Mouse (Mus musculus) heart, embryonic 14.5 days (tissue): ENCODE measurements at regions not wholly inside any gene's neighbourhood (a gene's known extent, or its start where the extent isn't known, plus 50 kb on each side); places are given as distances from the start of the nearest gene placed in this dataset.

ENCODE experiments used
- ATAC-seq: fragments of 200-750 bp; cut with Nextera tagmentation; 2 replicates; pipeline ENCODE4 v1.8.0; 2017; ENCODE audit warnings: low read depth, moderate TSS enrichment; ENCODE audit not compliant: insufficient number of reproducible peaks, insufficient read depth, low FRiP score
- H3K27ac ChIP-seq, 2 experiments: fragments of 200-500 bp in 1 of 2; fragments of 300-500 bp in 1 of 2; sonication (generic) in 1 of 2; replicated peaks in 1 of 2; 2 replicates each; pipeline ENCODE4 v1.5.1; 2012 to 2014; ENCODE audit warnings: low read depth in 2 of 2, low read length in 2 of 2, control low read depth in 1 of 2, mild to moderate bottlenecking in 1 of 2, mixed read lengths in 1 of 2; ENCODE audit not compliant: control insufficient read depth in 1 of 2, insufficient read depth in 1 of 2
- H3K27me3 ChIP-seq: fragments of 300-500 bp; sonication (generic); 2 replicates; pipeline ENCODE4 v1.6.1; 2014; ENCODE audit warnings: mild to moderate bottlenecking, low read length, control low read depth; ENCODE audit not compliant: control insufficient read depth, insufficient read depth
- H3K36me3 ChIP-seq: fragments of 300-500 bp; sonication (generic); 2 replicates; pipeline ENCODE4 v1.6.1; 2014; ENCODE audit warnings: mild to moderate bottlenecking, control low read depth, low read length, mixed read lengths; ENCODE audit not compliant: control insufficient read depth, insufficient read depth
- H3K4me1 ChIP-seq, 2 experiments: fragments of 200-500 bp in 1 of 2; fragments of 300-500 bp in 1 of 2; sonication (generic) in 1 of 2; 2 replicates each; pipeline ENCODE4 v1.6.1; 2012 to 2014; ENCODE audit warnings: low read length in 2 of 2, control low read depth in 1 of 2, mixed read lengths in 1 of 2; ENCODE audit not compliant: control insufficient read depth in 2 of 2, insufficient read depth in 2 of 2
- H3K4me2 ChIP-seq: fragments of 300-500 bp; sonication (generic); 2 replicates; pipeline ENCODE4 v1.6.1; 2014; ENCODE audit warnings: mild to moderate bottlenecking, low read length
- H3K4me3 ChIP-seq, 2 experiments: fragments of 200-500 bp in 1 of 2; fragments of 300-500 bp in 1 of 2; sonication (generic) in 1 of 2; 2 replicates each; pipeline ENCODE4 v1.5.1; 2012 to 2014; ENCODE audit warnings: low read length in 2 of 2, mild to moderate bottlenecking in 2 of 2, control low read depth in 1 of 2, low read depth in 1 of 2, moderate library complexity in 1 of 2; ENCODE audit not compliant: control insufficient read depth in 1 of 2, insufficient read depth in 1 of 2
- H3K9ac ChIP-seq: fragments of 300-500 bp; sonication (generic); 2 replicates; pipeline ENCODE4 v1.6.1; 2014; ENCODE audit warnings: mild to moderate bottlenecking, low read length
- H3K9me3 ChIP-seq: fragments of 300-500 bp; sonication (generic); 2 replicates; pipeline ENCODE4 v1.6.1; 2016; ENCODE audit warnings: low read length, control low read depth; ENCODE audit not compliant: control insufficient read depth
- WGBS: fragments of 180-500 bp; shearing (Covaris S2); extraction: QIAGEN DNeasy Blood & Tissue Kit; methylation state at CpG from one replicate; pipeline ENCODE4 v1.1.7; 2014; 5-methylcytosine and 5-hydroxymethylcytosine counted together

GRCm38 (mm10) chr12:25938856-25939255 lies 476.2 kb downstream of the Rnf144a start:
- H3K4me2 ChIP-seq, result no peak overlapping the region
- no peak overlapping the region for H3K4me3 ChIP-seq
- H3K4me1 ChIP-seq, result no peaks in the 10 kb centered on the region
- no peak overlapping the region for H3K27ac ChIP-seq
- no peak overlapping the region for H3K9ac ChIP-seq
- ATAC-seq, result no peak
- no peaks in the 10 kb centered on the region for H3K36me3 ChIP-seq
- H3K9me3 ChIP-seq, result no peaks in the 10 kb centered on the region
- WGBS, result 88% methylated on average over 6 of the region's 6 CpGs
- no peaks in the 10 kb centered on the region for H3K27me3 ChIP-seq

GRCm38 (mm10) chr12:25934946-25935345 lies 480.1 kb downstream of the Rnf144a start:
- no peaks in the 10 kb centered on the region for H3K36me3 ChIP-seq
- no peak overlapping the region for H3K4me2 ChIP-seq
- no peak for ATAC-seq
- H3K9me3 ChIP-seq, result no peaks in the 10 kb centered on the region
- H3K27me3 ChIP-seq, result no peaks in the 10 kb centered on the region
- H3K9ac ChIP-seq, result no peak overlapping the region
- H3K4me1 ChIP-seq, result no peaks in the 10 kb centered on the region
- no peak overlapping the region for H3K4me3 ChIP-seq
- 64% methylated on average over 5 of the region's 5 CpGs for WGBS
- H3K27ac ChIP-seq, result no peak overlapping the region

GRCm38 (mm10) chr12:25934526-25934925 lies 480.5 kb downstream of the Rnf144a start:
- H3K9me3 ChIP-seq, result no peaks in the 10 kb centered on the region
- 97% methylated on average over 3 of the region's 3 CpGs for WGBS
- H3K9ac ChIP-seq, result no peak overlapping the region
- no peaks in the 10 kb centered on the region for H3K36me3 ChIP-seq
- no peak overlapping the region for H3K4me2 ChIP-seq
- H3K4me1 ChIP-seq, result no peaks in the 10 kb centered on the region
- no peak for ATAC-seq
- no peak overlapping the region for H3K4me3 ChIP-seq
- H3K27me3 ChIP-seq, result no peaks in the 10 kb centered on the region
- H3K27ac ChIP-seq, result no peak overlapping the region

GRCm38 (mm10) chr12:25926367-25926766 lies 488.7 kb downstream of the Rnf144a start:
- H3K9me3 ChIP-seq, result no peaks in the 10 kb centered on the region
- H3K4me3 ChIP-seq, result no peak overlapping the region
- H3K36me3 ChIP-seq, result no peaks in the 10 kb centered on the region
- no peaks in the 10 kb centered on the region for H3K4me1 ChIP-seq
- ATAC-seq, result no peak
- H3K27me3 ChIP-seq, result no peaks in the 10 kb centered on the region
- no peak overlapping the region for H3K9ac ChIP-seq
- H3K27ac ChIP-seq, result no peak overlapping the region
- no peak overlapping the region for H3K4me2 ChIP-seq
- 67% methylated on average over 5 of the region's 5 CpGs for WGBS

- WGBS, result 79% methylated on average over 9 of the region's 9 CpGs
- H3K4me3 ChIP-seq, result no peak overlapping the region
- H3K36me3 ChIP-seq, result no peaks in the 10 kb centered on the region
- H3K27ac ChIP-seq, result no peak overlapping the region
- H3K4me2 ChIP-seq, result no peak overlapping the region
- no peak for ATAC-seq
- no peak overlapping the region for H3K9ac ChIP-seq
- H3K4me1 ChIP-seq, result no peaks in the 10 kb centered on the region
- no peaks in the 10 kb centered on the region for H3K9me3 ChIP-seq
- no peaks in the 10 kb centered on the region for H3K27me3 ChIP-seq
These were observed 490.5 kb downstream of the Rnf144a start for GRCm38 (mm10) chr12:25924526-25924925.

- ATAC-seq, result no peak
- no peaks in the 10 kb centered on the region for H3K27me3 ChIP-seq
- H3K4me1 ChIP-seq, result no peaks in the 10 kb centered on the region
- no peaks in the 10 kb centered on the region for H3K9me3 ChIP-seq
- WGBS, result 86% methylated on average over 1 of the region's 1 CpGs
- no peak overlapping the region for H3K9ac ChIP-seq
- H3K27ac ChIP-seq, result no peak overlapping the region
- no peak overlapping the region for H3K4me3 ChIP-seq
- H3K36me3 ChIP-seq, result no peaks in the 10 kb centered on the region
- H3K4me2 ChIP-seq, result no peak overlapping the region
These were observed 491.3 kb downstream of the Rnf144a start for GRCm38 (mm10) chr12:25923772-25924171.

- 75% methylated on average over 1 of the region's 1 CpGs for WGBS
- Histone ChIP-seq H3K27ac (no peak overlapping the region), H3K27me3 (no peaks in the 10 kb centered on the region), H3K4me2 (no peak overlapping the region), H3K9me3 (no peaks in the 10 kb centered on the region), H3K4me1 (no peaks in the 10 kb centered on the region), H3K4me3 (no peak overlapping the region), H3K9ac (no peak overlapping the region), H3K36me3 (no peaks in the 10 kb centered on the region)
- ATAC-seq, result no peak
These were observed 509.4 kb downstream of the Rnf144a start for GRCm38 (mm10) chr12:25905614-25906013.

GRCm38 (mm10) chr12:25896543-25896942 lies 518.5 kb downstream of the Rnf144a start:
- no peaks in the 10 kb centered on the region for H3K9me3 ChIP-seq
- no peaks in the 10 kb centered on the region for H3K4me1 ChIP-seq
- no peak overlapping the region for H3K9ac ChIP-seq
- H3K27me3 ChIP-seq, result no peaks in the 10 kb centered on the region
- H3K4me3 ChIP-seq, result no peak overlapping the region
- ATAC-seq, result no peak
- no peak overlapping the region for H3K27ac ChIP-seq
- H3K36me3 ChIP-seq, result no peaks in the 10 kb centered on the region
- WGBS, result 41% methylated on average over 3 of the region's 3 CpGs
- H3K4me2 ChIP-seq, result no peak overlapping the region
